In genomic region chr5:20968963-20969362, GRCm38 (mm10) we compare ENCODE assay signal across 9 mouse cellular contexts. TPM values are rescaled to one million over a fixed set of nuclear protein-coding genes. Genes with fewer than 3 reads are reported as not detected.
DNase-seq lines count a peak whose midpoint lies in the region; ATAC-seq and TF ChIP-seq lines count a peak whose summit lies in the region.
"Had no signal": no experiment of that assay in that cellular context is flagged by ENCODE, and none has a peak within 500 bp of the region (broad histone marks: within the 10 kb centered on the region; RNA-seq: fewer than 3 reads in every experiment).

No protein-coding gene starts in this region.

- no peak overlapping the region for H3K9ac ChIP-seq in midbrain, postnatal 0 days (replicated peaks; ENCODE audit: low read length, poor library complexity, severe bottlenecking)
- no peak overlapping the region for H3K9ac ChIP-seq in midbrain, embryonic 16.5 days (ENCODE audit: low read depth, low read length)
- H3K9ac ChIP-seq in liver, embryonic 13.5 days, result no peak overlapping the region
- H3K9ac ChIP-seq: midbrain, embryonic 12.5 days had no signal

- no peaks in the 10 kb centered on the region for H3K9me3 ChIP-seq in midbrain, postnatal 0 days (ENCODE audit: low read length)
- H3K9me3 ChIP-seq in midbrain, embryonic 16.5 days (replicated peaks; ENCODE audit: control insufficient read depth, low read length, poor library complexity, severe bottlenecking), result no peaks in the 10 kb centered on the region
- no peaks in the 10 kb centered on the region for H3K9me3 ChIP-seq in liver, embryonic 13.5 days (replicated peaks)
- H3K9me3 ChIP-seq: midbrain, embryonic 12.5 days had no signal

- no peak overlapping the region for H3K4me3 ChIP-seq in midbrain, postnatal 0 days (ENCODE audit: low read depth, low read length)
- no peak overlapping the region for H3K4me3 ChIP-seq in midbrain, embryonic 16.5 days (ENCODE audit: low read depth, low read length)
- no peak overlapping the region for H3K4me3 ChIP-seq in liver, embryonic 13.5 days (replicated peaks)
- H3K4me3 ChIP-seq: midbrain, embryonic 12.5 days had no signal

- H3K4me2 ChIP-seq in midbrain, postnatal 0 days (ENCODE audit: low read depth, low read length, poor library complexity, severe bottlenecking), result no peak overlapping the region
- no peak overlapping the region for H3K4me2 ChIP-seq in midbrain, embryonic 16.5 days (ENCODE audit: low read length)
- no peak overlapping the region for H3K4me2 ChIP-seq in liver, embryonic 13.5 days
- H3K4me2 ChIP-seq: midbrain, embryonic 12.5 days had no signal

- DNase-seq in midbrain, postnatal 0 days (ENCODE audit: low spot score), result peak; percentile 13
- DNase-seq in R1 (ENCODE audit: low read depth, low spot score), result peak; percentile 92
- peak; percentile 58 for DNase-seq in liver, embryonic 13.5 days
- peak; percentile 19 for DNase-seq in right cerebral cortex, postnatal 14 days
- DNase-seq in ovary, postnatal 14 days (ENCODE audit: low spot score), result no peak

- WGBS in midbrain, postnatal 0 days, result 72% methylated on average over 9 of the region's 9 CpGs
- WGBS in midbrain, embryonic 16.5 days, result 73% methylated on average over 9 of the region's 9 CpGs
- WGBS in liver, embryonic 13.5 days (ENCODE audit: insufficient replicate concordance), result 34% methylated on average over 9 of the region's 9 CpGs

- peak; percentile 38 for TF ChIP-seq CTCF in midbrain, postnatal 0 days (IDR thresholded peaks at IDR 0.05)

- no peaks in the 10 kb centered on the region for H3K4me1 ChIP-seq in midbrain, postnatal 0 days (ENCODE audit: insufficient read depth, low read length)
- H3K4me1 ChIP-seq in midbrain, embryonic 16.5 days (ENCODE audit: control insufficient read depth, insufficient read depth, low read length), result no peaks in the 10 kb centered on the region
- peaks cover 9% of the 10 kb centered on the region; the same call in 1 of the 2 replicates for H3K4me1 ChIP-seq in liver, embryonic 13.5 days (replicated peaks)
- H3K4me1 ChIP-seq: midbrain, embryonic 12.5 days had no signal

- no peak for ATAC-seq in midbrain, postnatal 0 days (ENCODE audit: low FRiP score)
- no peak for ATAC-seq in midbrain, embryonic 16.5 days
- ATAC-seq in common myeloid progenitor, adult 5-6 weeks (replicated peaks; ENCODE audit: low read depth, poor library complexity, severe bottlenecking), result peak; percentile 49
- ATAC-seq in inflammation-experienced regulatory T-cells, adult 6 months, result peak; percentile 81
- peak; percentile 64; the same call in 1 of the 2 replicates for ATAC-seq in liver, embryonic 13.5 days (ENCODE audit: low read depth)

- H3K27ac ChIP-seq in midbrain, postnatal 0 days (ENCODE audit: low read depth, low read length), result no peak overlapping the region
- no peak overlapping the region for H3K27ac ChIP-seq in midbrain, embryonic 16.5 days (ENCODE audit: low read length)
- no peak overlapping the region for H3K27ac ChIP-seq in liver, embryonic 13.5 days
- H3K27ac ChIP-seq: midbrain, embryonic 12.5 days had no signal

- no peaks in the 10 kb centered on the region for H3K36me3 ChIP-seq in midbrain, postnatal 0 days (ENCODE audit: insufficient read depth, low read length)
- H3K36me3 ChIP-seq in midbrain, embryonic 16.5 days (ENCODE audit: control insufficient read depth, insufficient read depth, low read length), result no peaks in the 10 kb centered on the region
- no peaks in the 10 kb centered on the region for H3K36me3 ChIP-seq in liver, embryonic 13.5 days
- H3K36me3 ChIP-seq: midbrain, embryonic 12.5 days had no signal

- no peaks in the 10 kb centered on the region for H3K27me3 ChIP-seq in midbrain, postnatal 0 days (ENCODE audit: insufficient read depth, low read length)
- no peaks in the 10 kb centered on the region for H3K27me3 ChIP-seq in midbrain, embryonic 16.5 days (ENCODE audit: control insufficient read depth, insufficient read depth, low read depth, low read length)
- no peaks in the 10 kb centered on the region for H3K27me3 ChIP-seq in liver, embryonic 13.5 days
- H3K27me3 ChIP-seq: midbrain, embryonic 12.5 days had no signal

RNA-seq across cellular contexts. Expression of gene Rsbn1l, which starts 12.8 kb away (rescaled TPM):
- total RNA-seq in midbrain, postnatal 0 days (2014; rRNA removed), result 5.2 and 7.3 TPM in 2 replicates
- 2.7 and 3.8 TPM in 2 replicates for polyA plus RNA-seq in midbrain, postnatal 0 days (2015; fragmentation: Nextera tagmentation; extraction: Ambion mirVana)
- polyA plus RNA-seq in midbrain, embryonic 16.5 days (2015; fragmentation: Nextera tagmentation; extraction: Ambion mirVana), result 4.3 and 4.9 TPM in 2 replicates
- 35.1 and 54.1 TPM in 2 replicates for total RNA-seq in common myeloid progenitor, adult 5-6 weeks (2017)
- 10 to 100 TPM; 35.5 to 42.0 (median 37.5) TPM for polyA plus RNA-seq in inflammation-experienced regulatory T-cells, adult 6 months (2017; shearing (Covaris generic))
- polyA plus RNA-seq in liver, embryonic 13.5 days (2015; fragmentation: Nextera tagmentation; extraction: Ambion mirVana), result 4.0 and 5.1 TPM in 2 replicates

Comparison
In these comparisons a context has a peak if more than half of its experiments do, and no peak if none do; other contexts are left out.
1. ATAC-seq: peak in common myeloid progenitor, adult 5-6 weeks (single experiment), inflammation-experienced regulatory T-cells, adult 6 months (single experiment) and liver, embryonic 13.5 days (single experiment); none in midbrain, postnatal 0 days (single experiment) and midbrain, embryonic 16.5 days (single experiment).